Mouse (Mus musculus): ENCODE results near the gene Usf2.
"Not testable (repeated sequence)": the region's sequence is repeated elsewhere in the genome, so short reads cannot be mapped to it uniquely, and the experiment has no call there.

Usf2 gene

DNA sequence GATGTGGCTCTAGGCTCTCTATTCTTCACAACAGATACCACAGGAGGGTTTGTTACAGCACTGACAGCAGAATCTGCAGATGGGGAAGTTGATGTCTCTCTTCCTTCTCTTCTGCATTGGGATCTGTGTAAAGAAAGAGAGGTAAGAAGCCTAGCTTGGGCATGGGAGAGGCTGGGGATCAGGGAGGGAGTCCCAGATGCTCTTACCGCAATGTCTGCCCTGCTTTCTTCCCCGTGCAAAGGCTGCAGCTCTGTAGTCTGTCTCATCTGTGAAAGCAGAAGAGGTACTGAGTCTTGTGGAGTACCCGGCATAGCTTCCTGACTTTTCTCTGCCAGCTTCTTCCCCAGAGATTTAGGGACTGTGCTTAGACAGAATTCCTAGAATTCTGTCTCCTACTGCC lies 34.1 kb downstream of the Usf2 start:
- not testable (repeated sequence) for DNase-seq (ENCODE audit: inconsistent age in 2 of 2, low spot score in 1 of 2)

DNA sequence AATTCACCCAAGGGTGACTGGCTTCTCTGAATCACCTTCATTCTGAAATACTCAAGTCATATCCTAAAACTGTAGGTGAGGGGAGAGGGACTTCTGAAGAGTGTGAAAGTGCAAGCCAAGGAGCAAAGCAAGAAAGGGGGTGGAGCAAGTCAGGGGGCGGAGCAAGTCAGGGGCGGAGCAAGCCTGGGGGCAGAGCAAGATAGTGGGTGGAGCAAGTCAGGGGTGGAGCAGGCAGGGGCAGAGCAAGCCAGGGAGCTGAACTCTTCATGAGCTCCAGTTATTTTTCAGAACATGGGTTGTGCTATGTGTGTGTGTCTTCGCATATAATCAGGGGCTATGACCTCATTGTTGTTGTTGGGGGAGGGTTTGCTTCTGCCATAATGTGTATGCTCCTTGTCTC lies 36.4 kb downstream of the Usf2 start:
- no peak for DNase-seq (ENCODE audit: inconsistent age in 2 of 2, low spot score in 1 of 2)

DNA sequence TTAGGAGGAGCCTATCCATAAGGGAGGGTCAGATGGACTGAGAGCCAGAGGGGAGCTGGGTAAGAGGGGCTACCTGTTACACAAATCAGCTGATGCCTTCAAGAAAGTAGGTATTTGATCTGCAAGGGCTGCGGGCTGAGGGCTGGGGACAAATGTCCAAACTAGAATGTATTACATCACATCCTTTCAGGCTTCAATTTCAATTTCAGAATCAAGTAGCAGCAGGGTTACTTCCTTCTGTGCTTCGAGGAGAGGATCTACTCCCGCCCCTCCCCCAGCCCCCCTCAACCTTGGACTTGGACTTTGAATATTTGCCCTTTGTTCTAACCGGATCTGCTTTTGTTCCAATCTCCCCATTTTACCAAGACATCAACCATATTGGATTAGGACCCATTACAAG lies 39.4 kb downstream of the Usf2 start:
- no peak for DNase-seq (ENCODE audit: inconsistent age in 2 of 2, low spot score in 1 of 2)

DNA sequence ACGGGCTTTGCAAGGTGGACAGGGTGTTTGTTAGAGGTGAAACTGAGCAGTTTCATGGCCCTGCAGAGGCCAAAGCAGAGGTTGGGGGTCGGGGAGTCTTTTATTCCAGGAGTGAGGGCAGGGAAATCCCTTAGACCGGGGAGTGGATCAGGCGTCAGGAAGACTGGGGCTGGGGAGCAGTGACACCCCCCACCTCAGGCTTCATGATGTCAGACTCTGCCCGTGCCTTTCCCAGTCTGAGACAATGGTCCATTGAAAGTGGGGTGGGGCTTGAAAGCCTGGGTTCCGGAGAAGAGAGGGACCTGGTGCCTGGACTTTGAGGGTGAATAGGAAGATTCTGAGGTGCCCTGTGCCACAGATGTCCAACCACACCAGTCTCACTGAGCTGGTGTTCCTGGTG lies 39.9 kb downstream of the Usf2 start:
- no peak for DNase-seq (ENCODE audit: inconsistent age in 2 of 2, low spot score in 1 of 2)

DNA sequence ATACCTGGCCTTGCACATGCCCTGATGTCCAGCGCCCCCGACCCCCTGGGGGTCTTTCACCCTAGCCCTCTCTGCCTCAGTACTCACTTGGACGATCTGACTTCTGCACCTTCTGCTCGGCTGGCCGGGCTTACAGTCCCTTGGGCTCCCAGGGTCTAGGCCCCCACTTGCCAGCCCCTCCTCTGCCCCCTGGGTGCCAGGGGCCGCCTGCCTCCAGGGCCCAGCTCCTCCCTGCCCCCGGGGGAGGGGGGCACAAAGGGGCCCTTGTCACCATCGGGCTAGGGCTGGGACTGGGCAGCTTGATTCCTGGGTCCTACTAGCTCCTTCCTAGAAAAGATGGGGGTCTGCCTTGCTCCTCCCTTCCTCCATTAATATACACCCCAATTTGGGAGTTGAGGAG lies 41.9 kb downstream of the Usf2 start, which contains the start of gene Mag:
Gene Mag, minus strand, starts transcription at position 142 of the 400 bp plus-strand sequence.
- no peak for DNase-seq (ENCODE audit: inconsistent age in 2 of 2, low spot score in 1 of 2)

DNA sequence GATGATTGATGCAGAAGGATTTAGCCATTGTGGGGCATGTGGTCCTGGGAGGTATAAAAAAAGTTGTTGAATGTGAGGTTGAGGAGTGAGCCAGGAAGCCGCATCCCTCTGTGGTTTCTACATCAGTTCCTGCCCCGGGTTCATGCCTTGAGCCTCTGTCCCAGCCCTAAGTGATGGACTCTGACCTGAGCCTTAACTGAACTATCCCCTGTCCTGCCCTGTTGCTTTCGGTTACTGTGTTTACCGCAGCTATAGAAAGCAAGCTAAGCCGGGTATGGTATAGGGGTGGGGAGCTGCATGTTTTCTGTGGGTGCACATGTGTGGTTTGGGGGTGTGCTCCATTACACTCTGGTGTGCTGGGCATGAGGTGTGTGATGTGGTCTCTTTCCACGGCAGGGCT lies 46.8 kb downstream of the Usf2 start:
- no peak for DNase-seq (ENCODE audit: inconsistent age in 2 of 2, low spot score in 1 of 2)

DNA sequence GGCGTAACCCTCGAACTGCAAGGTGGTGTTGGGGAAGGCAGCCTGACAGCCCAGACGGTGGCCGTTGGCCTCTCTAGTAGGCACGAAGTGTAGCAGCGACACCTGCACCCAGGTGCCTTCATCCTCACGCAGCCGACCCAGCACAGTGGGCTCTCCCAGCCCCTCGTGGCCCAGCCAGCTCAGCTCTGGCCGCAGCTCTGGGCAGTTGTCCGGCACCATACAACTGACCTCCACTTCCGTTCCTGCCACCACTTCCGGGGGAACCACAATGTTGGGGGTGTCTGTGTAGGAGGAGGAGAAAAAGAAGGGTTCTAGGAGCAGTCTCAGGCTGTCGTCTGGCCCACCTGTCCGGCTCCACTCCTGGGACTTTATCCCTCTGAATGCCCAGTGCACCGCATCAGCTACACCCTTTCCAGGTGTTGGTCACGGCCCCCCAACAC lies 47.6 kb downstream of the Usf2 start:
- DNase-seq (ENCODE audit: inconsistent age in 2 of 2, low spot score in 1 of 2), result no peak

DNA sequence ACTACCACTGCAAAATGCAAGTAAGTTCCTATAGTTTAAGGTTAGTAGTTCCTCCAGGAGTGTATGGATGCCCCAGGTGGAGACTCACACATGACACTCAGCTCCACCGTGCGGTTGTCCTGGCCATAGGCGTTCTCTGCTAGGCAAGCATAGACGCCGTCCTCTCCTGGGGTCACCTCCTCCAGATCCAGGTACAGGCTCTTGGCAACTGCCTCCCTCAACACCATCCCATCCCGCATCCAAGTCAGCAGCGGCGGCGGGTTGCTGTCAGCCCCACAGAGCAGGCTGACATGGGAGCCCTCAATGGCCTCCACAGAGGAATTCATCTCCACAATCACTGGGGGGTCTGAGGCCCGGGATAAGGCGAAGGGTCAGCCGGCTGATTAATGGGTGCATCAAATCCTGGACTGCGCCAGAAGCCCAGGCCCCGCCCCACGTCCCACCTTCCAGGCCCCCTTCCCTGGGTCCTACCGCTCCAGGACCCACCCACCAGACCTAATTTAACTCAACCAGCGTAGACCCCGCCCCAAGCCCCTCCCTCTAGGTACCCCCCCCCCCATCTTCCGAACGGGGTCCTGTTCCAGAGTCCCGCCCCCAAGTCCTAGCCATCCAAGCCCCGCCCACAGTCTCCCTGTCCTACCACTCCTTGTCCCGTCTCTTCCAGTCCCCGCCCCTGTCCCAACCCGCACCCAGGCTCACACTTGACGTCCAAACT lies 48.2 kb downstream of the Usf2 start:
- DNase-seq (ENCODE audit: inconsistent age in 2 of 2, low spot score in 1 of 2), result no peak

DNA sequence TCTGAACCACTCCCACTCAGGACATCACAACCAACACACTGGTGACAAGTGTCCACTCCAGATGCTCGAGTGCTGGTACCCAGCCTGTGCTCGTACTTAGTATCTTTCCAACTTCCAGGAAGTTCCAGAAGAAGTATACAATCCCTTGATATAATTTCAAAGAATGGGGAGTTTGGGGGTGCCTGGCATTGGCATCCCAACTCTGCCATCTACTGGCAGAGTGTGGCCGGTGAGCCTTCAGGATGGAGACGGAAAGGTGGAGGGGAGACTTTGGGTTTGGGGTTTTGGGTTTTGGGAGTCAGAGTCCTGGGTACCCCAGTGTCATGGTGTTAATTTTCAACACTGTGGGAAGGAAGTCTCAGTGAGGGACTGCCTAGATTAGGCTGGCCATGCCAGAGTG lies 52.6 kb downstream of the Usf2 start:
- DNase-seq (ENCODE audit: inconsistent age in 2 of 2, low spot score in 1 of 2), result peak in 1 of 2 experiments; percentile 71
